Comparison of ENCODE assay signal across 7 mouse cellular contexts in genomic region chr2:112284363-112285030, GRCm38 (mm10). TPM values are rescaled to one million over a fixed set of nuclear protein-coding genes. Genes with fewer than 3 reads are reported as not detected.
A peak's percentile ranks its signal among the peaks of the same experiment; 100 is the strongest.
DNase-seq lines count a peak whose midpoint lies in the region; ATAC-seq and TF ChIP-seq lines count a peak whose summit lies in the region.

No protein-coding gene starts in this region.

- H3K36me3 ChIP-seq in liver, embryonic 14.5 days (replicated peaks; ENCODE audit: control insufficient read depth, insufficient read depth, low read depth): no peaks in the 10 kb centered on the region

- peak overlapping the region; percentile 76 for H3K4me2 ChIP-seq in liver, embryonic 14.5 days (ENCODE audit: low read depth)

- 3% methylated on average over 21 of the region's 21 CpGs for WGBS in liver, embryonic 14.5 days (ENCODE audit: insufficient replicate concordance)

- H3K4me3 ChIP-seq in liver, embryonic 14.5 days (ENCODE audit: insufficient read depth in 1 of 2, low read depth in 2 of 2, low read length in 2 of 2): peak overlapping the region; percentile 61 to 99

- H3K4me1 ChIP-seq in liver, embryonic 14.5 days (replicated peaks; ENCODE audit: control insufficient read depth in 2 of 2, insufficient read depth in 2 of 2, low read length in 1 of 2): peaks cover 8 to 15% of the 10 kb centered on the region in 2 experiments

- DNase-seq in Muller cell, postnatal 12 days (ENCODE audit: inconsistent ontology term): peak; percentile 56
- peak; percentile 83 for DNase-seq in brain, embryonic 14.5 days (ENCODE audit: low read depth)
- DNase-seq in gastrocnemius, postnatal 10 days: peak; percentile 20
- peak; percentile 61 for DNase-seq in induced T-regulatory cell, adult 2 months (ENCODE audit: low read depth)
- peak in 2 of 3 experiments; percentile 49 to 62 for DNase-seq in liver, embryonic 14.5 days (ENCODE audit: low read depth in 3 of 3, low spot score in 3 of 3)
- peak; percentile 53 for DNase-seq in neural tube, embryonic 10.5 days (ENCODE audit: extremely low spot score, low spot score)
- DNase-seq in thymus, postnatal 25 days: no peak

- H3K9ac ChIP-seq in liver, embryonic 14.5 days (replicated peaks): peak overlapping the region; percentile 74

- ATAC-seq in liver, embryonic 14.5 days (ENCODE audit: insufficient read depth): peak; percentile 90

- TF ChIP-seq POLR2A in brain, embryonic 14.5 days (IDR thresholded peaks at IDR 0.05; ENCODE audit: borderline replicate concordance, extremely low read depth, insufficient read depth, insufficient read length, poor library complexity, severe bottlenecking): no peak

- TF ChIP-seq EP300 in liver, embryonic 14.5 days (IDR thresholded peaks at IDR 0.05; ENCODE audit: low read depth): no peak

- no peak for TF ChIP-seq CTCF in brain, embryonic 14.5 days (IDR thresholded peaks at IDR 0.05; ENCODE audit: borderline replicate concordance, extremely low read depth, insufficient read depth, insufficient read length)
- no peak for TF ChIP-seq CTCF in liver, embryonic 14.5 days (IDR thresholded peaks at IDR 0.05; ENCODE audit: low read depth)

- peak overlapping the region; percentile 14 for H3K27ac ChIP-seq in liver, embryonic 14.5 days

- no peaks in the 10 kb centered on the region for H3K9me3 ChIP-seq in liver, embryonic 14.5 days (ENCODE audit: control insufficient read depth, low read length)

- no peaks in the 10 kb centered on the region for H3K27me3 ChIP-seq in liver, embryonic 14.5 days (ENCODE audit: control insufficient read depth, insufficient read depth, low read length)

RNA-seq across cellular contexts. Expression of gene Gm21985, which starts 18.4 kb away (rescaled TPM):
- not detected in 2 replicates for polyA plus RNA-seq in brain, embryonic 14.5 days (2012; rRNA removed)
- total RNA-seq in gastrocnemius, postnatal 10 days (2021): under 1 TPM in 1 of 2 experiments, not detected in 1; 0.18 TPM
- polyA plus RNA-seq in liver, embryonic 14.5 days (2012; rRNA removed): not detected in 2 replicates
- not detected in 2 replicates for polyA plus RNA-seq in liver, embryonic 14.5 days (2014; fragmentation: Nextera tagmentation; extraction: Ambion mirVana)

RNA-seq across cellular contexts. Expression of gene Slc12a6, which starts 18.9 kb away (rescaled TPM):
- 48.3 and 52.9 TPM in 2 replicates for polyA plus RNA-seq in brain, embryonic 14.5 days (2012; rRNA removed)
- 10 to 100 TPM; 27.0 to 33.3 TPM for total RNA-seq in gastrocnemius, postnatal 10 days (2021)
- 6.9 and 8.7 TPM in 2 replicates for polyA plus RNA-seq in liver, embryonic 14.5 days (2012; rRNA removed)
- 3.4 and 4.9 TPM in 2 replicates for polyA plus RNA-seq in liver, embryonic 14.5 days (2014; fragmentation: Nextera tagmentation; extraction: Ambion mirVana)

RNA-seq across cellular contexts. Expression of gene Nop10, which starts 22.8 kb away (rescaled TPM):
- 95.9 and 145 TPM in 2 replicates for polyA plus RNA-seq in brain, embryonic 14.5 days (2012; rRNA removed)
- 10 to 100 TPM; 56.0 to 60.4 TPM for total RNA-seq in gastrocnemius, postnatal 10 days (2021)
- 82.3 and 93.1 TPM in 2 replicates for polyA plus RNA-seq in liver, embryonic 14.5 days (2012; rRNA removed)
- polyA plus RNA-seq in liver, embryonic 14.5 days (2014; fragmentation: Nextera tagmentation; extraction: Ambion mirVana): 164 and 166 TPM in 2 replicates

RNA-seq across cellular contexts. Expression of gene Nutm1, which starts 25.4 kb away (rescaled TPM):
- not detected in 2 replicates for polyA plus RNA-seq in brain, embryonic 14.5 days (2012; rRNA removed)
- total RNA-seq in gastrocnemius, postnatal 10 days (2021): not detected
- polyA plus RNA-seq in liver, embryonic 14.5 days (2012; rRNA removed): not detected in 2 replicates
- not detected in 2 replicates for polyA plus RNA-seq in liver, embryonic 14.5 days (2014; fragmentation: Nextera tagmentation; extraction: Ambion mirVana)

RNA-seq across cellular contexts. Expression of gene Lpcat4, which starts 45.2 kb away (rescaled TPM):
- 56.2 and 59.4 TPM in 2 replicates for polyA plus RNA-seq in brain, embryonic 14.5 days (2012; rRNA removed)
- 1 to 10 TPM; 3.0 to 5.3 TPM for total RNA-seq in gastrocnemius, postnatal 10 days (2021)
- 2.4 and 2.9 TPM in 2 replicates for polyA plus RNA-seq in liver, embryonic 14.5 days (2012; rRNA removed)
- 1.9 and 2.1 TPM in 2 replicates for polyA plus RNA-seq in liver, embryonic 14.5 days (2014; fragmentation: Nextera tagmentation; extraction: Ambion mirVana)
